Mouse (Mus musculus) hindbrain, postnatal 0 days (tissue): ENCODE measurements around the gene Ttc8. TPM values are rescaled to one million over a fixed set of nuclear protein-coding genes. Genes with fewer than 3 reads are reported as not detected.

ENCODE experiments used
- ATAC-seq: fragments of 200-750 bp; cut with Nextera tagmentation; 2 replicates; pipeline ENCODE4 v1.8.0; 2017; ENCODE audit warnings: mild to moderate bottlenecking, moderate TSS enrichment, moderate library complexity
- DNase-seq: peaks from one replicate; pipeline ENCODE4 v3.0.0-alpha.2; 2015; ENCODE audit warnings: low spot score
- H3K27ac ChIP-seq: fragments of 300-500 bp; sonication (generic); 2 replicates; pipeline ENCODE4 v1.5.1; 2014; ENCODE audit warnings: mild to moderate bottlenecking
- H3K27me3 ChIP-seq: fragments of 300-500 bp; sonication (generic); 2 replicates; pipeline ENCODE4 v1.6.1; 2014; ENCODE audit warnings: low read length, mixed read lengths; ENCODE audit not compliant: insufficient read depth
- H3K36me3 ChIP-seq: fragments of 300-500 bp; sonication (generic); 2 replicates; pipeline ENCODE4 v1.6.1; 2014; ENCODE audit warnings: low read length, mixed read lengths; ENCODE audit not compliant: insufficient read depth
- H3K4me1 ChIP-seq: fragments of 300-500 bp; sonication (generic); 2 replicates; pipeline ENCODE4 v1.6.1; 2014; ENCODE audit warnings: antibody characterized with exemption, low read length, mixed read lengths; ENCODE audit not compliant: insufficient read depth
- H3K4me2 ChIP-seq: fragments of 300-500 bp; sonication (generic); 2 replicates; pipeline ENCODE4 v1.6.1; 2014; ENCODE audit warnings: low read depth, mild to moderate bottlenecking, low read length, moderate library complexity, mixed read lengths
- H3K4me3 ChIP-seq: fragments of 300-500 bp; sonication (generic); 2 replicates; pipeline ENCODE4 v1.5.1; 2014; ENCODE audit warnings: low read length
- H3K9ac ChIP-seq: fragments of 300-500 bp; sonication (generic); replicated peaks from 2 replicates; pipeline ENCODE4 v1.6.1; 2014; ENCODE audit warnings: mild to moderate bottlenecking, low read length, moderate library complexity, mixed read lengths
- H3K9me3 ChIP-seq: fragments of 300-500 bp; sonication (generic); 2 replicates; pipeline ENCODE4 v1.6.1; 2016; ENCODE audit warnings: low read length, mixed read lengths
- CTCF ChIP-seq: IDR thresholded peaks from 2 replicates; pipeline ENCODE4 v1.5.1; 2016; ENCODE audit warnings: antibody characterized with exemption, control low read depth, low read depth
- WGBS: fragments of 180-500 bp; shearing (Covaris S2); extraction: QIAGEN DNeasy Blood & Tissue Kit; methylation state at CpG from one replicate; pipeline ENCODE4 v1.1.7; 2014; 5-methylcytosine and 5-hydroxymethylcytosine counted together
- polyA plus RNA-seq: library from polyadenylated mRNA; unstranded; fragments of >200 nt; fragmentation: Nextera tagmentation; extraction: Ambion mirVana; gene quantifications from 2 replicates; pipeline ENCODE4 v1.2.1, GENCODE M21; 2015
- total RNA-seq: library from RNA; depleted of rRNA; stranded (reverse); fragments of >200 nt; gene quantifications from 2 replicates; pipeline ENCODE4 v1.2.3, GENCODE M21; 2014

Ttc8 gene
- total and polyA plus RNA-seq, 2 experiments from 2014 or later: 22.0 to 25.6 TPM

- Histone ChIP-seq H3K9ac (no peak overlapping the region), H3K4me3 (no peak overlapping the region), H3K27ac (no peak overlapping the region), H3K4me2 (no peak overlapping the region), H3K36me3 (no peaks in the 10 kb centered on the region), H3K27me3 (no peaks in the 10 kb centered on the region), H3K9me3 (no peaks in the 10 kb centered on the region), H3K4me1 (no peaks in the 10 kb centered on the region; the same call in 1 of the 2 replicates)
- ATAC-seq: no peak
- WGBS: 59% methylated on average over 4 of the region's 4 CpGs
- DNase-seq: peak; percentile 51
- TF ChIP-seq CTCF: no peak
Measured at GRCm38 (mm10) chr12:98965441-98966135, 45.2 kb downstream of the Ttc8 start.

DNA sequence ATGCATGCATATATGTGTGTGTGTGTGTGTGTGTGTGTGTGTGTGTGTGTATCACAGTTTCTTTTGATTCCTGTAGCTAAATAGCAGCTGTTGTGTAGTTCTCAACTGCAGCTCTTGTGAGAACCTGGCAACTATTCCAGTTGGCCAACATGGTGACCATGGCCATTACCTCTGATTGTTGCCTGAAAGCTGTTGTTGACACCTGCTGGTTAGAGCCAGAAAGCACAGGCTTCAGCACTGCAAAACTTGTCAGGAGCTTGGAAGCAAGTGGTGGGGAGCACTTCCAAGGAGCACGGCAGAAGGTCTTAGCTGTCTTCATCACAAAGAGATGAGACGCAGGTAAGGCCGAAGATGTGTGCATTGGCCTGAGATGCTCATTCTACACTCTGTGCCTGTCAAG lies 51.9 kb downstream of the Ttc8 start:
- H3K36me3 ChIP-seq: peaks cover 21% of the 10 kb centered on the region
- no peaks in the 10 kb centered on the region for H3K4me1 ChIP-seq
- peak; percentile 4; the same call in 1 of the 2 replicates for TF ChIP-seq CTCF
- H3K4me2 ChIP-seq: no peak overlapping the region
- no peak overlapping the region for H3K9ac ChIP-seq
- ATAC-seq (no peak), DNase-seq (no peak)
- H3K27ac ChIP-seq: no peak overlapping the region
- H3K4me3 ChIP-seq: no peak overlapping the region
- H3K27me3 ChIP-seq: no peaks in the 10 kb centered on the region
- H3K9me3 ChIP-seq: no peaks in the 10 kb centered on the region
- WGBS: 95% methylated on average over 3 of the region's 3 CpGs

GRCm38 (mm10) chr12:98973461-98973860 lies 53.1 kb downstream of the Ttc8 start:
- no peaks in the 10 kb centered on the region for H3K9me3 ChIP-seq
- H3K4me3 ChIP-seq: no peak overlapping the region
- WGBS: 84% methylated on average over 10 of the region's 10 CpGs
- H3K27ac ChIP-seq: no peak overlapping the region
- no peaks in the 10 kb centered on the region for H3K27me3 ChIP-seq
- no peak overlapping the region for H3K4me2 ChIP-seq
- ATAC-seq: no peak
- no peak overlapping the region for H3K9ac ChIP-seq
- peaks cover 30% of the 10 kb centered on the region for H3K36me3 ChIP-seq
- no peak for TF ChIP-seq CTCF
- DNase-seq: no peak
- H3K4me1 ChIP-seq: no peaks in the 10 kb centered on the region

DNA sequence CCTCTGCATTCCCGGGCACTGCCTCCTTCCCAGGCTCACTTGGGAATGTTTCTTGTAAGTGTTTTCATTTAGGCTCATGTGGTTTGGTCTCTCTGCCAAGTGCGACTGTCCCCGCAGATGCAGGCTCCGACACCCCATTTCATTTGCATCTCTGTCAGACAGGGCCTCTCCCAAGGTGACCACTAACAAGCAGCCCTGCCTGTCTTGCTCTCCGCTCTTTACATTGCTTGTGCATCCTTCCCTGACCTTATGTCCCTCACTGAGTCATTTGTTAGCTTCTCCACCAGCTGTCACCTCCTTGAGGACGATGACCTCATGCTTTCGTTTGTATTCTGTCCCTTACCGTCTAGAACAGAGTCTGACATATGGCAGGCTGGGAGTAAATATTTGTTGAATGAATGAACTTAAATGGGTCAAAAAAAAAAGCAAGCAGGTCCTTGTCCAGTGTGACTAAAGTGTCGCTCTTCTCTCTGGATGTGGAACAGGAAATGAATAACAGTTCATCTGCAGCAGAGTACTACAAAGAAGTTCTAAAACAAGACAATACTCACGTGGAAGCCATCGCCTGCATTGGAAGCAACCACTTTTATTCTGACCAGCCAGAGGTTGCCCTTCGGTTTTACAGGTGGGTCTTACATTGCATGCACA lies 53.9 kb downstream of the Ttc8 start:
- H3K36me3 ChIP-seq: peaks cover 33% of the 10 kb centered on the region
- DNase-seq (no peak), ATAC-seq (peak; percentile 45; the same call in 1 of the 2 replicates)
- H3K4me2 ChIP-seq: no peak overlapping the region
- no peak for TF ChIP-seq CTCF
- WGBS: 41% methylated on average over 12 of the region's 12 CpGs
- no peaks in the 10 kb centered on the region for H3K4me1 ChIP-seq
- H3K27ac ChIP-seq: no peak overlapping the region
- no peak overlapping the region for H3K4me3 ChIP-seq
- no peaks in the 10 kb centered on the region for H3K27me3 ChIP-seq
- H3K9me3 ChIP-seq: no peaks in the 10 kb centered on the region
- no peak overlapping the region for H3K9ac ChIP-seq

DNA sequence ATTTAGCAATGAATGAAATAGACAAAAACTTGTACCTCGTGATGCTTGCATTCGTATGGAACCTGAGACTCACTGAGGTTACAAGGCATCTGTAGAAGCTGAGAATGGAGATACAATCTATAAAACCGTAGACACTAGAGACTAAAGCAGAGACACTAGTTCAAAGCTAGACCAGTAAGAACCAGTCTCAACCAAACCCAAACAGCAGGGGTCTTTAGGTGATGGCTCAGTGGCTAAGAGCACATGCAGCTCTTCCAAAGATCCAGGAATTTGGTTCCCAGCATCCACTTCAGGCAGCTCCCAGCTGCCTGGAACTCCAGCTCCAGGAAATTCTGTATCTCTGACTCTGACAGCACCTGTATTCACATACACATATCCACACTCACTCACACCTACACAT lies 60.7 kb downstream of the Ttc8 start:
- Histone ChIP-seq H3K27me3 (no peaks in the 10 kb centered on the region), H3K9ac (no peak overlapping the region), H3K4me3 (no peak overlapping the region), H3K27ac (no peak overlapping the region), H3K4me2 (no peak overlapping the region), H3K9me3 (no peaks in the 10 kb centered on the region), H3K36me3 (peaks cover 28% of the 10 kb centered on the region), H3K4me1 (no peaks in the 10 kb centered on the region)
- no peak for TF ChIP-seq CTCF
- no peak for DNase-seq
- no peak for ATAC-seq
- WGBS: 92% methylated on average over 3 of the region's 3 CpGs

DNA sequence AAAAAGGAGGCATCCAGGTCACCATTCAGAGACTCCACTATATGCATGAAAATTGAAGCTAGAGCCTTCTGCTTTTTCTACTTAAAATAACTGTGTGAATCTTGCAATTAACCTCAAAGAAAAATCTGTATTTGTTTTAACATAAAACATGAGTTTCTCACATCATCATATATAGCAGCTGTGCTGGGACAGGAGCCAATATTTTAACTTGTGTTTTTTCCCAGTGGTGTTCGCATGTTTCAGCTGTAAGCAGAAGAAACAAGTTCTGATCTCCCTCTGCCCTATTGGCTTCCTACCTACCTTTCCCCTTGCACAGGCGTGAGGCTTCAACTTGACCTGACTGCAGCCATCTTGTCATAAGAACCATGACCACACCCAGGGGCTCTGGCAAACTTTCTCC lies 64.4 kb downstream of the Ttc8 start:
- H3K9me3 ChIP-seq: no peaks in the 10 kb centered on the region
- ATAC-seq (no peak), DNase-seq (no peak)
- H3K9ac ChIP-seq: no peak overlapping the region
- no peak overlapping the region for H3K27ac ChIP-seq
- H3K4me2 ChIP-seq: no peak overlapping the region
- WGBS: 88% methylated on average over 2 of the region's 2 CpGs
- H3K4me3 ChIP-seq: no peak overlapping the region
- no peak for TF ChIP-seq CTCF
- H3K27me3 ChIP-seq: no peaks in the 10 kb centered on the region
- 0 out of 2 replicates have a peak, but pooled peaks cover 7% of the 10 kb centered on the region for H3K36me3 ChIP-seq
- H3K4me1 ChIP-seq: no peaks in the 10 kb centered on the region
